Mouse (Mus musculus): ENCODE data around the gene Plcl2.

Plcl2 gene

DNA sequence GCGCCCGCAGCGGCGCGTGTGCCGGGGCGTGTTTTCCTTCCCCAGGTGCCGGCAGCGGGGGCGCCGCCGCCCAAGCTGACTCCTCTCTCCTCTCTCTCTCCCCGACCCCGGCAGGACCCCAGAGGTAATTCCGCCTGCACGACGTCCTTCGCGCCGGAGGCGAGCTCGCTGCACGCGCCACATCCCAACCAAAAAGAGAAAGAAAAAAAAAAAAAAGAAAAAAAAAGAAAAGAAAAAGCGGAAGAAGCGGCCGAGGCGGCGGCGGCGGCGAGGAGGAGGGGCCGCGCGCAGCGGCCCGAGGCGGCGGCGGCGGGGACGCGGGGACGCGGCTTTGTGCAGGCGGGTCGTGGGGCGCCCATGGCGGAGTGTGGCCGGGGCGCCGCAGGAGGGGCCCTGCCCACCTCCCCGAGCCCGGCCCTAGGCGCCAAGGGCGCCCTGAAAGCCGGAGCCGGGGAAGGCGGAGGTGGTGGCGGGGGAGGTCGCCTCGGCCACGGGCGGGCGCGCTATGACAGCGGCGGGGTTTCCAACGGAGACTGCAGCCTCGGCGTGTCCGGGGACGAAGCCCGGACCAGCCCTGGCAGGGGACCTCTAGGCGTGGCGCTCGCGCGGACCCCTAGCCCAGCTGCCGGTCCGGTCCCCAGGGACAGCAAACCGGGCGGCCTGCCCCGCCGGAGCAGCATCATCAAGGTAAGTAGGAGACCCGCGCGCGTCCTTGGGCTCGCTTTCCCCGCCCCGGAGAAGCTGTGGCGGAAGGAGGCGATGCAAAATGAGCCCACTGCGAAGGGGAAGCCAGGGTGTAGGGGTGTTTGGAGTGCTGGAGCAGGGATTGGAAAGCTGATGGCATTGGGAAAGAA, at the start of gene Plcl2:
TSS of gene Plcl2 (plus strand) at position 153 of the 854 bp plus-strand sequence.
- in situ Hi-C loops (cut with MboI; ENCODE audit: low sequenced_read_pairs), result no loop called here

DNA sequence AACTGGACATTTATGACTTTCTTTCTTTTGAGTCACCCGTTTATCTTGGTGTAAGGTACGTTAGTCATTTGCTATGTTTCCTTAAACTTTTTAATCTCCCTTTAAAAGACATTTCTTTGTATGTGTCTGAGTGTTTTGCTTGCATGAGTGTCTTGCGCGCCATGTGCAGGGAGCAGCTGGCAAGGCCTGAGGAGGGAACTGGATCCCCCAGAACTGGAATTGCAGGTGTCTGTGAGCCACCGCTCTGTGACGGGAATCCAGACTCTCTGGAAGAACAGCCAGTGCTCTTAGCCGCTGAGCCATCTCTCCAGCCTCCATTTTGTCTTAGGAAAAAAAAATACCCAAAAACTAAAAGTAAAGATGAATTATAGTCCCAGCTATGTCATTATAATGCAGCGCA, 48.9 kb upstream of the Plcl2 start:
- in situ Hi-C loops (cut with MboI; ENCODE audit: low sequenced_read_pairs), result no loop called here

- in situ Hi-C loops (cut with MboI; ENCODE audit: low sequenced_read_pairs), result no loop called here
Observed at GRCm38 (mm10) chr17:50467438-50467837, 41.8 kb upstream of the Plcl2 start.

GRCm38 (mm10) chr17:50469126-50469525, 40.1 kb upstream of the Plcl2 start:
- in situ Hi-C loops (cut with MboI; ENCODE audit: low sequenced_read_pairs), result no loop called here

GRCm38 (mm10) chr17:50469543-50470431, 39.4 kb upstream of the Plcl2 start:
- in situ Hi-C loops (cut with MboI; ENCODE audit: low sequenced_read_pairs), result no loop called here

GRCm38 (mm10) chr17:50470432-50471078, 38.6 kb upstream of the Plcl2 start:
- in situ Hi-C loops (cut with MboI; ENCODE audit: low sequenced_read_pairs), result no loop called here

GRCm38 (mm10) chr17:50471230-50471629, 38.0 kb upstream of the Plcl2 start:
- in situ Hi-C loops (cut with MboI; ENCODE audit: low sequenced_read_pairs), result no loop called here

GRCm38 (mm10) chr17:50477277-50477676, 31.9 kb upstream of the Plcl2 start:
- in situ Hi-C loops (cut with MboI; ENCODE audit: low sequenced_read_pairs), result no loop called here

GRCm38 (mm10) chr17:50480867-50481266, 28.3 kb upstream of the Plcl2 start:
- in situ Hi-C loops (cut with MboI; ENCODE audit: low sequenced_read_pairs), result no loop called here

GRCm38 (mm10) chr17:50483700-50484099, 25.5 kb upstream of the Plcl2 start:
- in situ Hi-C loops (cut with MboI; ENCODE audit: low sequenced_read_pairs), result no loop called here

DNA sequence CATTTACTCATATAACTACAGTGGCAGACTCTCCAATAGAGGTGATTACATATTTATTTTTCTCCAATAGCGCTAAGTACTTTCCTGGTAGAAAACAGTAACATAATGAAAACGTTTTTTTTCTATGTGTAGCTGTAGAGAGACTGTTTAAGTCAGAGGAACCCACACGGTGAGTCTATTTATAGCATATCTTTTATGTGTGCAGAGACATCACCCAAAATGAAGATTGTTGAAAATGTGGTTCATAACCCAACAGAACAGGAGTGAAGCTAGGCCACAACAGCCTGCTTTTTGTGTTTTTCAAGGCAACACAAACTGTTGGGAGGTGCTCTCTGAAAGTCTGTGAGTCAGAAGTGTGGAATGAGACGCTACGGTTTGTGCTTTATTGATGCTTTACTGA, 24.2 kb upstream of the Plcl2 start:
- in situ Hi-C loops (cut with MboI; ENCODE audit: low sequenced_read_pairs), result no loop called here

DNA sequence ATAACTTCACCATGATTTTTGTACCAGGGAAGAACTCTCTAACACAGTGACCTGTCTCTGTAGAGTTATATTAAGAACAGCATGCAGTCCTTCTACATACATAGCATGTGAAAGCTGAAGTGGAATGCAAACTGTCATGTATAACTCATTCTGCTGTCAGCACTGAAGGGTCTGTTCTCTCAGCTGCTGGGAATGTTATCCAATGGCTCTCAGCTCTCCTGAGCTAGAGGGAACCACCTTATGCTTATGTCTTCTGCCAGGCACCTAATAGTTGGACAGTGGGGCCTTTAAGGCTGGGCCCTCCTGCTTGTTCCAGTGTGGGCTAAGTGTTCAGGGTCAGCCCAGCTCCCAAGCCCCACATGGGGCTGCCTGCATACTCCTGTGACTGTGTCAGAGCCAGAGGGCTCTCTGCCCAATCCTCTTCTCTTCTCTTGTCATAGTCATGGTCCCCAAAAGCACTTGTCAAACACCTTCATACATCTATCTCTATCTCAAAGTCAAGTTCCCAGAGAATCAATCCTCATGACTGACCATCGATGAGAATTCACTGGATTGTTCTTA, 22.1 kb upstream of the Plcl2 start:
- in situ Hi-C loops (cut with MboI; ENCODE audit: low sequenced_read_pairs), result no loop called here

DNA sequence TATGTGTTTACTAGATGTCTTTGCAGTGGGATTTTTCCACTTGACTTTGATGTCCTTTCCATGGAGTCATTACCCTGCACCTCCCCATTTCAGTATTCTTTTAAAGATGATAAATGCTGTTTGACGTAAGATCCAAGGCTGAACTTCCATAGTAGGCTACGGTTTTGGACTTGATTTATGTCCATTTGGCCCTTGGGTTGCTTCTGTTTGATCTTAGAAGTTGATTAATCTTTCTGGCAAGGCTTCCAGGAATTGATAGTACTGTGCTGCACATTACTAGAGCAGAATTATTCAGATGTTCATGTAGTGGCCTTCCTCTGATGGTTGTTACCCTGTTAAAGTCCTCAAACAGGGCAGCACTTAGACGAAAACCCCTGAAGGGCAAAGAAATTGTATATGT, 21.5 kb upstream of the Plcl2 start:
- in situ Hi-C loops (cut with MboI; ENCODE audit: low sequenced_read_pairs), result no loop called here

- in situ Hi-C loops (cut with MboI; ENCODE audit: low sequenced_read_pairs), result no loop called here
Observed at GRCm38 (mm10) chr17:50488406-50488805, 20.8 kb upstream of the Plcl2 start.

DNA sequence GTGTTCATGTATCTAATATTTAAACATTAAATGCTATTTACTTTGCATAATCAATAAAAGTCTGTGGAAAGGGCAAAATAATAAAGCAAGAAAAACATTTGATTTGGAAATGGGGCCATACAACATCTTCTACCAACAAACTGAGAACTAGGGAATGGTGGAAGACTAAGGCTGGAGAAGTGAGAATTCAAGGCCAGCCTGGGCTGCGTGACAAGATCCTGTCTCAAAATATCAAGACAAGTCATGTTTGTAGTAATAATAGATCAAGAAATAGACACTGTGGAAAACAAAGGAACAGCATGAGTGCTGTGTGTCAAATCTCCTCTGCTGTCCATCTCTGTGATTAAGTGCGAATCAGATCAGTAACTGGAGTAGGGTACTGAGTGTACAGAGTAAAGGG, 20.3 kb upstream of the Plcl2 start:
- in situ Hi-C loops (cut with MboI; ENCODE audit: low sequenced_read_pairs), result no loop called here

GRCm38 (mm10) chr17:50490644-50491430, 18.4 kb upstream of the Plcl2 start:
- in situ Hi-C loops (cut with MboI; ENCODE audit: low sequenced_read_pairs), result no loop called here

- in situ Hi-C loops (cut with MboI; ENCODE audit: low sequenced_read_pairs), result no loop called here
Observed at GRCm38 (mm10) chr17:50491496-50491895, 17.7 kb upstream of the Plcl2 start.

DNA sequence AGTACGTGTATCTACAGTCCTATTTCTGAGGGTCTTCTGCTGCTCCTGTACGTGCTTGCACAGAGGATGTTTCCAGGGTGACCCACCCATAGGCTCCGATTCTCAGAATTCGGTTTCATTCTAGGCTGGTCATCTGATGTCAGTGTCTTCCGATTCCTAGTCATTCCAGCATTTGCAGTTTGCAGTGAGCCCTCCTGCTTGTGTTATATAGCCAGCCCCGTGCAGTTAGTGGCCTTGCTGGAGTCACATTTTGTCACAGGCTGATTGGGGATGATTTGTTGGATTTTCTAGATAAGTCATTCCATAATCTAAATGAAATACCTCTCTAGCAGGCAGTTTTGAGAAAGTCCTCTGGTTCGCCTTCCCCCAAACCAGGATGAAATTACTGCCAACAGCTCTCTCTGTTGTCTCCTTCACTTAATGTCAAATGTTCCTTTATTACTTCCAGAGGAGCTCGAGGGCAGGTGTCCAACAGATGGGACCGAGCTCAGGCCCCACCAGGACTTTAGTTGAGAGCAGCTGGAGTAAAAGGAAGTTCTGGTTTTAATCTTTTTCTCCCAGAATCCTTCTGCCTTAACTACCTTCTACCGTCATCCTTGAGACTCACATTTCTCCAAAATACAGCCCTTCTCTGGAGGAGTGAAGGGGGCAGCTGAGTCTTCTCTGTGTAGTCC, 13.8 kb upstream of the Plcl2 start:
- in situ Hi-C loops (cut with MboI; ENCODE audit: low sequenced_read_pairs), result no loop called here

DNA sequence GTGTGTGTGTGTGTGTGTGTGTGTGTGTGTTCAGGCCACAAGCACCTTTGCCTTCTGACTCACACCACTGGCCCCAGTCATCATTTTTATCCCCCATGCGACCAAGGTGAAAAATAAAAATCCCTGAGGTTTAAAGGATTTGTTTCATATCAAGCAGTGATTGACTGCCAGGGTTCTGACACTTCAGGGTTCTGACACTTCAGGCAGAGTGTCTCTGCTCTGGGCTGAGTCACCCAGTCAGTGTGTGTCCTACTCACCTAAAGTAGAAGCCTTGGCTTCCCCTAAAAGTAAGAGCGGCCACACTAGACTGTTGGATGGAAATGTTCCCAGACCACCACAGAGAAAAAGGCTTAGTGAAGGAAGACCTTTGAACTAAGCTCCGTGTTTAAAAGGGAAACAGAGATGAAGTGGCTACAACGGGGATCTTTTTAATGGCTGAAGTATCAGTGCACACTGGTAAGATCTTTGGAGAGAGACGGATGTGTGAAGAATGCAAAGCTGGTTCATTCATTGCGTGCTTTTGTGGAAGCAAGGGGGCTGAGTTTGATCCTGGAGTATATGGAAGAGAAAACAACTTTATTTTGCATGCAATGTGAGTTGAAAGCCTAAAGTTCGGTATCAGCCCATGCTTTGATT, 11.0 kb upstream of the Plcl2 start:
- in situ Hi-C loops (cut with MboI; ENCODE audit: low sequenced_read_pairs), result no loop called here

Measured in CH12F3 (cell line).